Mouse (Mus musculus): ENCODE data around the gene Miga1.

Gene Miga1

DNA sequence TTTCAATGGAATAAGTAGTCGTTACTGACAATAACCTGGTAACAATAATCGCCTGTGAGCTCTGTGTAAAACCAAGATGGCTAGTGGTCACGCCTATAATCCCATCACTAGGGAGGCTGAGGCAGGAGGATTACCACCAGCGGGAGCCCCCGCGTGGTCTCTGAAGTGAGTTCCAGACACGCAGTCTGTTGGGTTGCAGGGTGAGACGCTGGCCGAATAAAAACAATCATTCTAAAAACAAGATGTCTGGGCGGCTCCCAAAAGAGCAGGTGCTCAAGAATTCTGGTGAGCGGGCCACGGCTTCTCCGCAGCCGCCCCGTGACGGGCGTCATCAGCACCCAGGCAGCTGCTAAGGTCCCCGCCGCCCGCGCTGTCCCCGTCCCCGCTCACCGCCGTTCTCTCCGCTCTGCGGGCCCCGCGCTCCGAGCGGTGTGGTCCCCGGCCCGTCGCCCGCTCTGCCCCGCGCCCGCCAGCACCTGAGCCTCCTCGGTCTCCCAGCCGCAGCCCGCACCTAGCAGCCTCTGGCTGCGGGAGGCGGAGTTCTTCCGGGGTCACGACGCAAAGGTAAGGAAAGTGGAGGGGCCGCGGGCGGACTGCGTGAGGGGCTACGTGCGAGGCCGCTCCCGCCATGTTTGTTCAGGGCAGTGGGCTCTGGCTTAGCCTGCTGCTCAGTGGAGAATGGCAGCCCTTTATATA, at the start of gene Miga1:
Gene Miga1 (minus strand): TSS at position 546 of the 696 bp plus-strand sequence.
- peak; percentile 91 for DNase-seq (ENCODE audit: low read depth, low spot score)

DNA sequence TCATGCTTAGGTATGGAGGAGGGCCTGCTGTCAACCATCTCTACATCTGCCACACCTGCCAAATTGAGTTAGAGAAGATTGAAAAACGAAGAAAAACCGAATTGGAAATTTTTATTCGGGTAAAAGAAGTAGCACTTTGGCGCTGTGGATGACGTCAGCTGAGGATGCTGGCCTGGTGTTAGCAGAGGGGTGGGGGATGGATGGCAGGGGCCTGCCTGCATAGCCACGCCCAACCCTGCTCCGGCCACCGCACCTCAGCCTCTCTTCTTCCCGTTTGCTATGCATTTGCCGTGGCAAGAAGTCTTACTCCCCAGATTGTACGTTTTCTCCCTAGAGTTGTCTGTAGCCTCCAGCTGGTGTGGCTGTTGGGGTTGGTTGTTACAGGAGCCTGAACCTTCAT, 43.9 kb upstream of the Miga1 start:
- no peak for DNase-seq (ENCODE audit: low read depth, low spot score)

DNA sequence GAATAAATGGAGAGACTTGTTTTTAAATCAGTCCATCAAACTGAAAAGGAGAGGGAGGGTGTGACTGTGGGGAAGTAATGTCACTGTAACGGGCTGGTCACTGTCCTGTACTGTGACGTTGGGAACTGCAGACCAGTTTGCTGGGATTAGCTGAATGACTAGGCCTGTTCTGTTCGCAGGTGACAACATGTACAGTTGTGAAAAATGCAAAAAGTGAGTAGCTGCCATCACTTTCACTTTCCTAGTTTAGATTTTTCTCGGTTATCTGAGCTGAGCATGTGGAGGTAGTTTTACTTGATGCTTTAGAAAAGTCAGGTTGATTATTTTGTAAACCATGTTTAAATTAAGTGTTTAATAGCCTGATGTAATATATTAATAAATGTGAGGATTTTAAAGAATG, 35.9 kb upstream of the Miga1 start:
- no peak for DNase-seq (ENCODE audit: low read depth, low spot score)

DNA sequence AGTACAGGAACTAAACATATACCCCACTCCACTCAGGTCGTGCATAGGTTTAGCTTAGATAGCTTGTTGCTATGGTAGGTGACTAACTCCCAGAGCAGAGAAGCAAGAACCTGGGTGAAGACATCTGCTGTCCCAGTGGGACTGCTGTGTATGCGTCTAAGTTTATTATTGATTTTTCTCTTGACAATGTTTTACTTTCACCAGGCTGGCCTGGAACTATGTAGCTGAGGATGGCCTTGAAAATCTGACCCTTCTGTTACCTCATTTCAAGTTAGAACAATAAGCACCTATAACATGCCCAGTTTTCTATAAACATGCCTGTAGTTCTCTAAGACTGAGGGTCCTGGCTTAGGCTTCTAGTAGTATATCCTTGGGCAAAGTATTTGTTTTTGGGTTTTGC, 24.0 kb upstream of the Miga1 start:
- no peak for DNase-seq (ENCODE audit: low read depth, low spot score)

DNA sequence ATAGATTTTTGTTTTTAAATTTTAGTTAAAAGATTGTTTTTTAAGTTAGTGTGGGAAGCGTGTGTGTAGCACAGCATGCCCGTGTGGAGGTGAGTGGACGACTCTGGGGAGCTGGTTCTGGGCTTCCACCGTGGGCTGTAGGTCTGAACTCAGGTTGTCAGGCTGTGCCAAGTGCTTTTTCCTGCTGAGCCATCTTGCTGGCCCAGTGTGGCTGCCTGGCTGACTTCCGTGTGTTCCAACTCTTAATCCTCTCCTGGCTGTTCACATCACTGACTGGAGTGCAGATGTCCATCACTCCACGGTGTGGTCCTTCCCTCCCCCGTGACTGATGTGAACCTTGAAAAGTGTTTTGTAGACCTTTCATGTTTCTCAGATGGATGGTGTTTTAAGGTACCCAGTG, 18.9 kb upstream of the Miga1 start:
- no peak for DNase-seq (ENCODE audit: low read depth, low spot score)

DNA sequence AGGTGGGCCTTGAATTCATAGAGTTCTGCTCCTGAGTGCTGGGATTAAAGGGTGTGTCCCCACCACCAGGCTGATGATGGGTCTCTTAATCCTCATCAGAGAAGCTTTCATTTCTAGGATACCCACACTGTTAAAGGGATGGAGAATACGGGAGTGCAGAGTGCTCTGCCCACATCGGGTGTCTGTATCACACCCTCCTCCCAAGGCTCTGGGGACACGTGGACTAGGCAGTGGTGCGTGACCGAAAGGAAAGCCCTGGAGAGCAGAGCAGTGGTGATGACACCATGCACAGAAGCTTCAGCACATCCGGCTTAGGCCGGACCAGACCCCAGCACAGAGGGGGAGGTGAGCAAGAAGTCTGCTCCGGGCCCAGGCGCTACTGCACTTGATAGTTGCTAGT, 16.5 kb upstream of the Miga1 start:
- DNase-seq (ENCODE audit: low read depth, low spot score), result no peak

- no peak for DNase-seq (ENCODE audit: low read depth, low spot score)
Measured at GRCm38 (mm10) chr3:152355361-152355760, 15.2 kb upstream of the Miga1 start.

DNA sequence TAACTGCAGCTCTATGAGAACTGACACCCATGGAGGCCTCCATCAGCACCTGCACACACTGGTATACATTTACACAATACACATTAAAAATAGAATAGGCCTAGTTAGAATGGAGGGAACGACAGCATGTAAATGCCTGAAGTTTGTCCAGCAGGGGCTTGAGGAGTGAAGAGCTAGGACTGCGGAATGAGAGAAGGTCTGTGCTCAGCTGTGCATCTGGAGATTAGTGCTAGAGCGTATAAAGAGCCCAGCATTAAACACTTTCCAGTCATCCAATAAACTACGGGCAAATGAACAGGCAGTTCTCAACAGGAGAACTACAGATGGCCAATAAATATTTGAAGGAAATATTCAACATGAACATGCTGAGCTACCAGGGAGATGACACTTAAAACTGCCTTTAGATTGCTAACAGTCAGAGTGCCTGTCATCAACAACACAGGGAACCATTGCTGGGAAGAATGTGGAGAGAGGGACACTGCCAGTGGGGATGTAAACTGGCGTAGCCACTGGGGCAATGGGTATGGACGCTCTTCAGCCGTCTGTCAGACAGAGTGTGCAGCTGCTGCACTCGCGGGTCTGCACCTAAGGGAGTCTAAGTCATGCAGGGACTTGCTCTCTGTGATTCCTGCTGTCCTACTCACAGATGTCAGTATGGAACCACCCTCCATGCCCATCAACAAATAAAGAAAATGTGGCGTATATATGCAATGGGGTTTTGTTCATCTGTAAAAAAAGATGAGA, 13.4 kb upstream of the Miga1 start:
- DNase-seq (ENCODE audit: low read depth, low spot score), result peak; percentile 44

DNA sequence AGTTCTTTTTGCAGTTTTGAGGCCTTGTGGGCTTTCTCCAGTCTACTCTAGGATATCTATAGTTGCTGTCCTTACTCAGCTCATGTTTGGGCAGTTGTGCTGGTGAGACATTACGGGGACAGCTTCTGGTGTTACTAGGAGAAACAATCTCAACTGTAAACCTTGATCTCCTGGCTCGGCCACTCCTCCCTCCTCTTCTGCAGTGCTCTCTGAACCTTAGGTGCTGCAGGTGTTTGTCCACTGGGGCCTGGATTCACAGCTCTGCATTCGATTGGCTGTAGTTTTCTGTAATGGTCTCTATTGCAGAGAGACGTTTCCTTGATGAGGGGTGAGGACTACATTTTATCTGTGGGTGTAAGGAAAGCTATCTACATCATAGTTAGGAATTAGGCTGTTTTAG, 12.1 kb upstream of the Miga1 start:
- DNase-seq (ENCODE audit: low read depth, low spot score), result no peak

DNA sequence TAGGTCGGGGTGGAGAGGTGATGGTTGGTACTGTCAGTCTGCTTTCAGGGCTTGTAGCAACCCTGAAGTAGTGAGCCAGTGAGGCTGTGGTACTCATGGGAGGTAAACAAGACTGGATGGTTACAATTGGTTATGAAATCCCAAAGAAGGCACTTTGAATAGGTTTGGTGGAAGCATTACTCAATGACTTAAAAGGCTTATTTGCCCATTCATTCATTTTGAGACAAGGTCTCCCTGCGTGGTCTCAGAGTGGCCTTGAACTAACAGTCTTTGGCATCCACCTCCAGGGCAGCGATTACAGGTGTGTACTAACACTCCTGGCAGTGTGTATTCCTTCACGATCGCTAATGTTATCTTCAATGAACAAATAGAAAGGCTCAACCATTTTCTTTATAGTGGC, 10.8 kb upstream of the Miga1 start:
- no peak for DNase-seq (ENCODE audit: low read depth, low spot score)

GRCm38 (mm10) chr3:152350431-152350830, 10.2 kb upstream of the Miga1 start:
- no peak for DNase-seq (ENCODE audit: low read depth, low spot score)

DNA sequence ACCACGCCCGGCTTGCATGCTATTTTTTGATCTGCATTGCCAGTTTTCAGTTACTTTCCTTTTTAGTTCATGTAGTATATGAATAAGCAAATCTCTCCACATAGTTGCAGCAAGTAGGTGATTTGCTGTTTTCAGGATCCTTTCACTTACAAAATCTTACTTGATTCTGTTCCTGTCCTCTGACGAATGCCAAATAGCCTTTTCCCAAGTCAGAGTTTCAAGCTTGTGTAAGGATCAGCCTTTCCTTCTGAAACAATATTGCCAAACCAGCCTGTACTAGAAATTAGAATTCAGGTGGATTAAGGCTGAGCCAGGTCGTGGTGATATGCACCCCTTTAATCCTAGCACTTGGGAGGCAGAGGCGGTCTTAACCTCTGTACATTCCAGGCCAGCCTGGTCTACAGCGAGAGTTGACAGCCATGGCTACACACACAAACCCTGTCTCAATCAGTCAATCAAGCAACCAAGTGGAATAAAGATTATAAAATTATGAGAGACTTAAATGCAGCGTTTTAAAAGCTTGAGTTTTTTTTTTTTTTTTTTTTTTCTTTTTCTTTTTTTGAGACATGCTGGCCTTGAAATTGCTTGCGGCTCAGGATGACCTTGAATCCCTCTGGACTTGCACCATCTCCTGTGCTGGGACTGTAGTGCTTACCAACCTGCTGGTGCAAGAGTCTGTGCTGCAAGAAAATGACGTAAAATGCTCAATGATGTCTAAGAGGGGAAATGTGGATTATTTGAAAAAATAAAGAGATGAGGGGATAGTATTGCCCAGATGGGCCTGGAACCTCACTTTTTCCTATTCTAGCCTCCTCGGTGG, 8.0 kb upstream of the Miga1 start:
- DNase-seq (ENCODE audit: low read depth, low spot score), result no peak

DNA sequence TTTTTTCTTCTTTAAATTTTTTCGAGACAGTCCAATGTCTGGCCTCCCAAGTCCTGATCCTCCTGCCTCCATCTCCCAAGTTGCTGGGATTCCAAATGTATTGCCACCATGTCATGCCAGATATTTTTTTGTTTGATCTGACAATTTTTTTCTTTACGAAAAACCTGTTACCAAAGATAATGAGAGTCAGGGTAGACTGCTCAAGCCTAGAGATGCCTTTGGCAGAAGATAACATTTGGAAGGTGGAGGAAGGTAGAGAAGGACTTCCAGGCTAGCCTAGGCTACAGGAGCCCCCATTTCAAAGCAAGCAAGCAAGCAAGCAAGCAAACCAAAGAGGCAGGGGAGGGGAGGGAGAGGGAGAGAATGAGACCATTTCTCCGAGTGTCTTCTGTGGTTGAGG, 7.0 kb upstream of the Miga1 start:
- DNase-seq (ENCODE audit: low read depth, low spot score), result no peak

DNA sequence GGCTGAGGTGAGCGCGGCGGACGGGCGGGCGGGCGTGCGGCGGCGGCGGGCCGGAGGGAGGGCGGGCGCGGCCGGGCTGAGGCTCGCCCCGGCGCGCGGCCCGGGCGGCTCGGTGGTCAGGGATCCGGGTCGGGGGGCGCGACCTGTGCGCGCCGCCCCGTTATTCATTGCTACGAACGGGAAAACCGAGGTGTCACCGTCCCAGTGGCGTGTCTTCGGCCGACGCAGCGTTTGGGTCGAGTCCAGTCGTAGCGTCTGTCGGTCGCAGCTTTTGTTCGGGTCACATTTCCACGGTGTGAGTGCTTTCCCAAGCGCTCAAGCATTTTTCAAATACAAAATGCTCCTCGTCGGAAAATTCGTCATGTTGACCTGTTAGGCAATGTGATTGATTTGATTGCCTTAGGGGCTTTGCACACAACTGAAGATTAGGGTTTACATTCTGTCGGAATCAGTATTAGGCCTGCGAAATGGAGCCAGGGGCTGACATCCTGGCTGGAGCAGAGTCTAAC, 6.5 kb upstream of the Miga1 start:
- peak; percentile 71 for DNase-seq (ENCODE audit: low read depth, low spot score)

GRCm38 (mm10) chr3:152345732-152346632, 5.8 kb upstream of the Miga1 start, which contains the start of gene Usp33:
Gene Usp33, plus strand, starts transcription at chr3:152346478.
- DNase-seq (ENCODE audit: low read depth, low spot score), result peak; percentile 93

- DNase-seq (ENCODE audit: low read depth, low spot score), result no peak
Measured at GRCm38 (mm10) chr3:152342961-152343517, 2.8 kb upstream of the Miga1 start.

- DNase-seq (ENCODE audit: low read depth, low spot score), result no peak
Measured at GRCm38 (mm10) chr3:152336085-152336484, 4.1 kb downstream of the Miga1 start.

- DNase-seq (ENCODE audit: low read depth, low spot score), result peak; percentile 77
Measured at GRCm38 (mm10) chr3:152333641-152334040, 6.6 kb downstream of the Miga1 start.

GRCm38 (mm10) chr3:152332545-152333300, 7.5 kb downstream of the Miga1 start:
- peak; percentile 92 for DNase-seq (ENCODE audit: low read depth, low spot score)

DNA sequence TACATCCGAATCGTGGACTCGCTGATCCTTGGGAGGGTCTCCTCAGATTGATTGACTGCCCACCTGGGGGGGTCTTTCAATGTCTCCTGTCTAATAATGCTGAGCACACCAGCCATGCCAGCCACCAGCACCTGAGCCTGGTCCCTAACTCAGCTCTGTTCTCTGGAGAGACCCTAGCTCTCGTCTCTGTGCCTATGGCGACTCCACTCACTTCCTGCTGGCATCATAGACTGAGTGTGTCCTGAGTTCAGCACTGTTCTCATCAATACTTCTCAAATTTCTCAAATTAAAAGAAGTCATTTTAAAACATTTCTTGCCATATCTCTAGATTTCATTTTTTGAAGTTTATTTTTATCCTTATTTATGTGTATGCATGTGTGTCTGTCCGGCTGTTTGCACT, 8.1 kb downstream of the Miga1 start:
- no peak for DNase-seq (ENCODE audit: low read depth, low spot score)

Data from A20 (cell line).